Mouse (Mus musculus) kidney, adult 2 months (tissue): ENCODE results near the gene Grm8. TPM values are rescaled to one million over a fixed set of nuclear protein-coding genes. Genes with fewer than 3 reads are reported as not detected.

Experiments
- DNase-seq: peaks from one replicate; pipeline ENCODE4 v3.0.0; 2021
- H3K27ac ChIP-seq: fragments of 200-500 bp; 2 replicates; pipeline ENCODE4 v1.5.1; 2012; ENCODE audit warnings: low read depth, low read length, control low read depth, inconsistent platforms; ENCODE audit not compliant: insufficient read depth
- H3K27me3 ChIP-seq: fragments of 200-500 bp; replicated peaks from 2 replicates; pipeline ENCODE4 v1.6.1; 2012; ENCODE audit warnings: mild to moderate bottlenecking, moderate library complexity, low read length, inconsistent platforms; ENCODE audit not compliant: control insufficient read depth, insufficient read depth
- H3K36me3 ChIP-seq: fragments of 200-500 bp; 2 replicates; pipeline ENCODE4 v1.6.1; 2012; ENCODE audit warnings: mild to moderate bottlenecking, moderate library complexity, low read length, inconsistent platforms; ENCODE audit not compliant: control insufficient read depth, insufficient read depth
- H3K4me1 ChIP-seq: fragments of 200-500 bp; 2 replicates; pipeline ENCODE4 v1.6.1; 2011; ENCODE audit warnings: low read length; ENCODE audit not compliant: control insufficient read depth, insufficient read depth
- H3K4me3 ChIP-seq: fragments of 200-500 bp; 2 replicates; pipeline ENCODE4 v1.5.1; 2011; ENCODE audit warnings: mild to moderate bottlenecking, low read depth, low read length, control low read depth; ENCODE audit not compliant: insufficient read depth
- CTCF ChIP-seq: fragments of 200-500 bp; conservative IDR thresholded peaks from 2 replicates; pipeline ENCODE4 v1.5.1; 2011; ENCODE audit warnings: low read depth, mild to moderate bottlenecking, control low read depth, low read length, moderate library complexity, mixed read lengths; ENCODE audit not compliant: insufficient read depth, insufficient read length
- POLR2A ChIP-seq: fragments of 200-500 bp; IDR thresholded peaks from one replicate; pipeline ENCODE4 v1.6.1; 2011; ENCODE audit warnings: low read depth, low read length, control low read depth
- WGBS: fragments of 180-500 bp; shearing (Covaris S2); methylation state at CpG from one replicate; pipeline ENCODE4 v1.1.7; 2018; 5-methylcytosine and 5-hydroxymethylcytosine counted together
- polyA plus RNA-seq: library from polyadenylated mRNA; depleted of rRNA; stranded (reverse); fragments of >200 nt; gene quantifications from 2 replicates; pipeline ENCODE4 v1.2.3, GENCODE M21; 2012

Grm8 gene
- polyA plus RNA-seq, 1 experiment: not detected

DNA sequence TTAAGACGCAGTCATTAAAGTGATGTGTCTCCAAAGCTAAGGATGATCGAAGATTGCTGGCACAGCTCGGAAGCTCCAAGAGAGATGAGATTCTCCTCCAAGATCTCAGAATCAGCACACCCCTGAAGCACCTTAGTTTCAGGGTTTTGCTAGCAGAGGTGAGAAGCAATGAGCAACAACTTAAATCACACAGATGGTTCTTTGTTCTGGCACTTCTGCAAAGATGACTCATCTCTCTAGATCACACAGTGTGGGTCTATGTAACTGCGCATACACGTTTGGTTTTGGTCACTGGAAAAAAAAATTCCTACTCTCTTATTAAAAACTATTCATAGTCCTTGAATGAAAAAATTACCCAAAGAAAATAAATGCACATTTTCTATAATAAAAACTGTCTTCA is 157.6 kb downstream of the Grm8 start:
- Histone ChIP-seq H3K36me3 (no peaks in the 10 kb centered on the region), H3K27ac (no peak overlapping the region), H3K27me3 (no peaks in the 10 kb centered on the region), H3K4me3 (no peak overlapping the region), H3K4me1 (no peaks in the 10 kb centered on the region)
- 86% methylated on average over 5 of the region's 5 CpGs for WGBS
- DNase-seq: no peak
- TF ChIP-seq CTCF (no peak), POLR2A (no peak)

DNA sequence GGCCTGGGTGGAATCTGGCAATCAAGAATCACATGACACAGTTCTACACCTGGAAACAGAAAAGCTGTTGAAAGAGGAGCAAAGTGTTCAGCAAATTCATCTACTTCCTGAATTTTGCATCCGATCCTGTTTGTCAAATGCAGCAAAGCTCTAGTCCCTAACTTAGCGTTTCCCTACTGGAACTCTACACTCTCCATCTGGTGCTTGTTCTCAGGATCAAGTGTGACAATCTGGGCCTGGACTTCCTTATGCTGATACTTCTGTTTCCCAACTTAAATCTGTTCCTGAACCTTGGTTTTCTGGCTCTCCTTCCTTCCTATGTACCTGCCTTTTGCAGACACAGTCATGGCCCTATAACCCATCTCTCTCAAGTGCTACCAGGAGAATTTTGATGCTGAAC is 166.1 kb downstream of the Grm8 start:
- Histone ChIP-seq H3K4me1 (no peaks in the 10 kb centered on the region), H3K36me3 (no peaks in the 10 kb centered on the region), H3K27ac (no peak overlapping the region), H3K27me3 (no peaks in the 10 kb centered on the region), H3K4me3 (no peak overlapping the region)
- TF ChIP-seq POLR2A (no peak), CTCF (no peak)
- WGBS: 81% methylated on average over 2 of the region's 2 CpGs
- DNase-seq: no peak

DNA sequence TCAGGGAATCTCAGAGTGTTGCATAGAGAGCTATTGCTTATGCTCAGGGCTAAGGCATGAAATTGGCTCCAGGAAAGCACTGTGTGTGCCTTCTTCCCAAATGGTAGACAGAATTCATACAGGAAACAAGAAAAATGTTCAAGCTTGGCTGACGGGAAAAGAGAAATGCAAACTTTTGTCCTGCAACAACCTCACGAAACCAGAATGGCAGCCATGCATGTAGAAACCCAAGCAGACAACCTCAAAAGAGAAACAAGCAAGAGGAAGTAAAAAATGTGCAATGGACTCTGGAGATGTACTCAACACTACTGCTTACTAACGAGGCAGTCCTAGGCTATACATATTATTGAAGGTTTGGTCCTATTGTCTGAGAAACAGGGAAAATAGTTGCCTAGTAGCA is 167.9 kb downstream of the Grm8 start:
- no peak overlapping the region for H3K27ac ChIP-seq
- no peak for TF ChIP-seq CTCF
- TF ChIP-seq POLR2A: no peak
- H3K36me3 ChIP-seq: no peaks in the 10 kb centered on the region
- H3K4me3 ChIP-seq: no peak overlapping the region
- H3K4me1 ChIP-seq: no peaks in the 10 kb centered on the region
- no peaks in the 10 kb centered on the region for H3K27me3 ChIP-seq
- WGBS: 80% methylated on average over 3 of the region's 3 CpGs
- DNase-seq: no peak

DNA sequence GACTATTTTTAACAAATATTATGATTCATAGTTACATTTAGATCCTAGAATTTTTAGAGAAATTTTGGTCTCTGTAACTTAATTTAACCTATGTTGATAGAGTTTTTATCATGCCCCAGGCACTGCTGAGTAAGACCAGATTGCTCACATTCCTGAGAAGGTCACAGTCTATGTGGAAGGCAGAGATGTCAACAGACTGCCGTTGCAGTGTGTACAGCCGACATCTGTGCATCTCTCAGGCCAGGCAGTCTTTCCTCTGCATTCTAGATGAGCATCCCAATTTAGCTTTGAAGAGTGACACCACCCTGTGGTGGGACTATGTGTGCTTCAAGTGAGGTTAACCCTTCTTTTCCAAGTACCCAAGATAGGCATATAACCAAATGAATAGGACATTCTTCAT is 169.7 kb downstream of the Grm8 start:
- no peaks in the 10 kb centered on the region for H3K27me3 ChIP-seq
- H3K4me3 ChIP-seq: no peak overlapping the region
- no peak for DNase-seq
- WGBS: 62% methylated on average over 2 of the region's 2 CpGs
- no peaks in the 10 kb centered on the region for H3K36me3 ChIP-seq
- H3K27ac ChIP-seq: no peak overlapping the region
- no peaks in the 10 kb centered on the region for H3K4me1 ChIP-seq
- TF ChIP-seq POLR2A (no peak), CTCF (no peak)

DNA sequence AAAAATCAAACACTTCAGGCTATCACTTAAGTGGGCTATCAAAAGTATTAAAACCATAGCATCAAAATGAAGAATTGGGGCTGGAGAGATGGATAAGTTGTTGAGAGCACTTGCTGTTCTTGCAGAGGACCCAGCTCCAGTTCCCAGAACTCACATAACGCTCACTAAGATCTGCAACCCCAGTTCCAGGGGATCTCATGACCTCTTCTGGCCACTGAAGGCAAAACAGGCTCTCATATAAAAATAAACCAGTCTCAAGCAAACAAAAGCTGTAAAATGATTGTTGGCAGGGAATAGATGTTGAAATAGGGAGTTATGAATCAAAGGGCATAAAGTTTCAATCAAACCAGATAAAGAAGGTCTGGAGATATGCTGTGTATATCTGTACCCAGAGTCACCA is 171.1 kb downstream of the Grm8 start:
- H3K36me3 ChIP-seq: no peaks in the 10 kb centered on the region
- no peaks in the 10 kb centered on the region for H3K4me1 ChIP-seq
- no peak overlapping the region for H3K27ac ChIP-seq
- DNase-seq: no peak
- TF ChIP-seq CTCF: no peak; the same call in 1 of the 2 replicates
- H3K27me3 ChIP-seq: no peaks in the 10 kb centered on the region
- no peak overlapping the region for H3K4me3 ChIP-seq
- WGBS: 74% methylated on average over 1 of the region's 1 CpGs

DNA sequence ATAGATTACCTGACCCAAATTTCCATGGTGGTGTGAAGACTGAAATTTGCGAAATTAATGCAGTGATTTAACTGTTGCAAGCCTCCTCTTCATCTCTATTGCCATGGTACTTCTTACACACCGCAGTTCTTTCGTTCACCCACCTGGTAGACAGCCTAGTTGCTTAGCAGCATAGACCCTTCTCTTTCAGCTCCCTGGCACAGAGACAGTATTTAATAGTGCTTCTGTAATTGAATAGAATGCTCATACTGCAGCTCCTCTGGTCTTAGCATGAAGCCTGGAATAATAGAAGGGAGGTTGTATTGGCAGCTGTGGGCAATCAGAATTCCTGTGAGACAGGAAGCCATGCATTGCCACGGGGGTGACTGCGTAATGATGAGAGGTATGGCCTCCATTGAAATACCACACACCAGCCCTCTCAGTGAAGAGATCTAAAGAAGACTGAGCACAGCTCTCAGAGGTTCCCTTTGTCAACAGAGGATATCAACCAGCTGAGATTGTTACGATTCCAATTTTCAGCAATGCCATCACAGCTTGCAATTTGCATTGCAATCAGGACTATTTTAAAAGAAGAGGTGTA is 178.6 kb downstream of the Grm8 start:
- Histone ChIP-seq H3K27me3 (no peaks in the 10 kb centered on the region), H3K4me3 (no peak overlapping the region), H3K4me1 (no peaks in the 10 kb centered on the region), H3K36me3 (no peaks in the 10 kb centered on the region), H3K27ac (no peak overlapping the region)
- WGBS: 78% methylated on average over 6 of the region's 6 CpGs
- no peak for DNase-seq
- TF ChIP-seq POLR2A (no peak), CTCF (no peak)

DNA sequence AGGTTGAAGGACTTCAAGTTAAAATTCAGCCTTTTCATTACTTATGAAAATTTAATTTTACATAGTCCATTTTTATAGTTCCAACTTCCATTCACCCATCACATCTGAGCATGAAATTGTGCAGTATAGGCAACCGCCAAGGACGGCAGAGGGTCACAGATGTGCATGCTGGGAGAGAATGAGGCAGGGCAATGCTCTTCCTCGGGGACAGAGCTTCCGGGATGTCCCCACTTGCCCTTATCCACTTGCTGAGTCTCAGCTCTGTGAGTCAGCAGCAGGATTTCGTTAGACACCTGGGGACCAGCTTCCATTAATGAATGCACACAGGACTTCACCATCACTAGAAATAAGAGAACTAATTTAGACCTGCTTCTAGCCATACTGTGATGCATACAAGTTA is 183.5 kb downstream of the Grm8 start:
- H3K4me3 ChIP-seq: no peak overlapping the region
- WGBS: 81% methylated on average over 5 of the region's 5 CpGs
- no peaks in the 10 kb centered on the region for H3K27me3 ChIP-seq
- no peaks in the 10 kb centered on the region for H3K4me1 ChIP-seq
- H3K36me3 ChIP-seq: no peaks in the 10 kb centered on the region
- no peak for TF ChIP-seq POLR2A
- H3K27ac ChIP-seq: no peak overlapping the region
- no peak for DNase-seq

DNA sequence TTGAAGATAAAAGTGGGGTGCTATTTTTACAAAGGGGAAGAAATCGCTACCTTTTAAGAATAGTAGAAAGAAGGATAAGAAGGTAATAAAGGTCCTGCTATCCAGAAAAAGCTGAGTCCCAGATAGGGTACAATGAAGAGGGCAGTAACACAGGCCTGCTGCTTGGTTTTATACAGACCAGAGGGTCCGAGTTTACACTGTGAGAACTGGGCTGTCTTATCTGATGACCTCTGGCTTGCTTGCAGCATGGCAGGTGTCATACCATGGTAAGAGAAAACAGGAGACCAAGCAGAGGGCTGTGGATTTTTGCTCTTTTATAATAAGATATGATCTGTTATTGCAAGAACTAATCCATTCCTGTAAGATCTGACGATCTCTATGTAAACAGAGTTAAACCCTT is 206.9 kb downstream of the Grm8 start:
- no peak for DNase-seq
- H3K4me3 ChIP-seq: no peak overlapping the region
- no peak for TF ChIP-seq CTCF
- TF ChIP-seq POLR2A: no peak

More for the DNA sequence above, 206.9 kb downstream of the Grm8 start:
- 73% methylated on average over 3 of the region's 3 CpGs for WGBS
- no peak overlapping the region for H3K27ac ChIP-seq
- no peaks in the 10 kb centered on the region for H3K36me3 ChIP-seq
- H3K27me3 ChIP-seq: no peaks in the 10 kb centered on the region
- H3K4me1 ChIP-seq: no peaks in the 10 kb centered on the region
